Mouse (Mus musculus) kidney, adult 2 months (tissue): ENCODE results near the gene Mgat4a.

Experiments
- CTCF ChIP-seq: fragments of 200-500 bp; conservative IDR thresholded peaks from 2 replicates; pipeline ENCODE4 v1.5.1; 2011; ENCODE audit warnings: low read depth, mild to moderate bottlenecking, control low read depth, low read length, moderate library complexity, mixed read lengths; ENCODE audit not compliant: insufficient read depth, insufficient read length
- POLR2A ChIP-seq: fragments of 200-500 bp; IDR thresholded peaks from one replicate; pipeline ENCODE4 v1.6.1; 2011; ENCODE audit warnings: low read depth, low read length, control low read depth

GRCm38 (mm10) chr1:37565396-37565795 is 24.6 kb upstream of the Mgat4a start:
- TF ChIP-seq POLR2A = no peak
- no peak for TF ChIP-seq CTCF
